Mouse (Mus musculus): ENCODE measurements around the gene Olig3. TPM values are rescaled to one million over a fixed set of nuclear protein-coding genes. Genes with fewer than 3 reads are reported as not detected.

Olig3 gene
- not detected in 2 replicates for polyA plus RNA-seq (2012; rRNA removed)

GRCm38 (mm10) chr10:19356071-19356583, at the start of gene Olig3:
Gene Olig3, plus strand, starts transcription at chr10:19356533.

Other genes with a start within 250 kb of the Olig3 start
- gene Ifngr1, start 235.4 kb downstream of the Olig3 start, polyA plus RNA-seq (2012; rRNA removed): 10.3 and 14.6 TPM in 2 replicates